Mouse (Mus musculus) lung, embryonic 14.5 days (tissue): ENCODE data around the gene Ly75. TPM values are rescaled to one million over a fixed set of nuclear protein-coding genes. Genes with fewer than 3 reads are reported as not detected.

Source experiments
- ATAC-seq: fragments of 200-750 bp; cut with Nextera tagmentation; 2 replicates; pipeline ENCODE4 v1.8.0; 2017; ENCODE audit warnings: mild to moderate bottlenecking, moderate TSS enrichment, moderate library complexity; ENCODE audit not compliant: insufficient read depth
- DNase-seq: peaks from one replicate; pipeline ENCODE4 v3.0.0-alpha.2; 2015
- H3K27ac ChIP-seq: fragments of 300-500 bp; sonication (generic); 2 replicates; pipeline ENCODE4 v1.5.1; 2014; ENCODE audit warnings: low read depth, mild to moderate bottlenecking, moderate library complexity
- H3K27me3 ChIP-seq: fragments of 300-500 bp; sonication (generic); 2 replicates; pipeline ENCODE4 v1.6.1; 2014; ENCODE audit warnings: low read length, control low read depth; ENCODE audit not compliant: insufficient read depth
- H3K36me3 ChIP-seq: fragments of 300-500 bp; sonication (generic); 2 replicates; pipeline ENCODE4 v1.6.1; 2014; ENCODE audit warnings: control low read depth; ENCODE audit not compliant: insufficient read depth
- H3K4me1 ChIP-seq: fragments of 300-500 bp; sonication (generic); 2 replicates; pipeline ENCODE4 v1.6.1; 2014; ENCODE audit warnings: antibody characterized with exemption, control low read depth; ENCODE audit not compliant: insufficient read depth
- H3K4me2 ChIP-seq: fragments of 300-500 bp; sonication (generic); 2 replicates; pipeline ENCODE4 v1.6.1; 2014; ENCODE audit warnings: mild to moderate bottlenecking
- H3K4me3 ChIP-seq: fragments of 300-500 bp; sonication (generic); 2 replicates; pipeline ENCODE4 v1.5.1; 2014; ENCODE audit warnings: low read depth, low read length
- H3K9ac ChIP-seq: fragments of 300-500 bp; sonication (generic); 2 replicates; pipeline ENCODE4 v1.6.1; 2014
- H3K9me3 ChIP-seq: fragments of 300-500 bp; sonication (generic); 2 replicates; pipeline ENCODE4 v1.6.1; 2016; ENCODE audit warnings: low read depth, low read length, control low read depth
- CTCF ChIP-seq: IDR thresholded peaks from 2 replicates; pipeline ENCODE4 v1.5.1; 2016; ENCODE audit warnings: antibody characterized with exemption, low read depth
- WGBS: fragments of 180-500 bp; shearing (Covaris S2); extraction: QIAGEN DNeasy Blood & Tissue Kit; methylation state at CpG from one replicate; pipeline ENCODE4 v1.1.7; 2014; 5-methylcytosine and 5-hydroxymethylcytosine counted together
- polyA plus RNA-seq: library from polyadenylated mRNA; unstranded; fragments of >200 nt; fragmentation: Nextera tagmentation; extraction: Ambion mirVana; gene quantifications from 2 replicates; pipeline ENCODE4 v1.2.1, GENCODE M21; 2014

The Ly75 gene
- polyA plus RNA-seq, 1 experiment from 2014 or later: 3.4 TPM

DNA sequence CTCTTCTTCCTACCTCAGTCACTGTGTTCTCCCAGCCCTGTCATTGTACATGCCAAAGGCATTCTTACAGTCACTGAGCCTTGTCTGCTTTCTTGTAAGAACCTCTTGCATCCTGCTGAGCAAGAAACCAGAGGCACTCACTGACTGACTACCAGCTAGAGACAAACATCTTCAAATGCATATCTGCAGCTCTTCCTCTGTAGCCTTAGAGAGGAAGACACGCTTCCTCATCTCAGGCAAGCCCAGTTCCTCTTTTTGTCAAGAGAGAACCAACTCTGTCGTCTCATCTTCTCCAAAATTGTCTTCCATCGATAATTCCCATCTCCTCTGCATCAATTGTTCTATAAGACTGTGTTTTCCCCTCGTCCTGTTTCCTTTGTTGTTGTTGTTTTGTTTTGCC lies 94.5 kb downstream of the Ly75 start:
- Histone ChIP-seq H3K27me3 (no peaks in the 10 kb centered on the region), H3K4me3 (no peak overlapping the region), H3K9ac (no peak overlapping the region), H3K4me1 (0 out of 2 replicates have a peak, but pooled peaks cover 1% of the 10 kb centered on the region), H3K27ac (no peak overlapping the region), H3K4me2 (no peak overlapping the region), H3K9me3 (no peaks in the 10 kb centered on the region), H3K36me3 (no peaks in the 10 kb centered on the region)
- DNase-seq (no peak), ATAC-seq (no peak)
- WGBS: 77% methylated on average over 4 of the region's 4 CpGs
- TF ChIP-seq CTCF: no peak

DNA sequence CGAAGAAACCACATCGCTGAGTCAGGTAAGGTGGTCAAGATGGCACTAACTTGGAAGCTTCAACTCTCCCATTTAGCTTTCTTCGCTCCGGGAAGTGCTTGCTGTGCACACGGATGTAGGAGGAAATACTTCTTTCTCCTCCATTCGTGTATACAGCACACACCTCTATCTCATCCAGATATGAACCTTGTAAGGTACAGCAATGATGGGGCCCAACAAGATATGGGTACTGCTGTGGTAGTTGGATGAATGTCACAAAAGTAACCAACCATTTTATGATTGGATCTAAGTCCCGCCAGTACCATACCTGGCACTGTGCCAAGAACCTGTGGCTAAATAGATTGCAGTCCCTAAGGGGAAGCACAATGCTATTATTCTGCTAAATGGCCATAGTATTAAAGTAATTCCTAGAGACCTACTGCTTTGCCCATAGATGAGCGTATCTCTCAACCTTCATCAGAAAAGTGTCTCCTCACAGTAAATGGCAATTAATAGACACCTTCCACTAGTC lies 97.9 kb downstream of the Ly75 start:
- Histone ChIP-seq H3K9me3 (no peaks in the 10 kb centered on the region), H3K36me3 (no peaks in the 10 kb centered on the region), H3K4me3 (no peak overlapping the region), H3K27ac (no peak overlapping the region), H3K9ac (no peak overlapping the region), H3K4me2 (no peak overlapping the region), H3K27me3 (no peaks in the 10 kb centered on the region), H3K4me1 (0 out of 2 replicates have a peak, but pooled peaks cover 5% of the 10 kb centered on the region)
- WGBS: 82% methylated on average over 8 of the region's 8 CpGs
- TF ChIP-seq CTCF: no peak
- ATAC-seq: no peak
- peak; percentile 21 for DNase-seq

- Histone ChIP-seq H3K4me2 (peak within 1 kb of the TSS; percentile 96), H3K36me3 (no peaks in the 10 kb centered on the region), H3K4me1 (0 out of 2 replicates have a peak, but pooled peaks cover 5% of the 10 kb centered on the region), H3K9ac (peak within 1 kb of the TSS; percentile 62), H3K27ac (peak within 1 kb of the TSS; percentile 50; the same call in 1 of the 2 replicates), H3K4me3 (peak within 1 kb of the TSS; percentile 49), H3K9me3 (no peaks in the 10 kb centered on the region), H3K27me3 (no peaks in the 10 kb centered on the region)
- TF ChIP-seq CTCF: no peak
- 32% methylated on average over 4 of the region's 4 CpGs for WGBS
- no peak for DNase-seq
- ATAC-seq: no peak
These were observed 98.7 kb downstream of the Ly75 start, which contains the start of gene Cd302 for GRCm38 (mm10) chr2:60284467-60284821. Gene Cd302 (minus strand): TSS chr2:60284488.

- H3K4me1 ChIP-seq: 0 out of 2 replicates have a peak, but pooled peaks cover 5% of the 10 kb centered on the region
- H3K9ac ChIP-seq: peak overlapping the region; percentile 62
- H3K9me3 ChIP-seq: no peaks in the 10 kb centered on the region
- peak overlapping the region; percentile 49 for H3K4me3 ChIP-seq
- H3K27ac ChIP-seq: peak overlapping the region; percentile 50; the same call in 1 of the 2 replicates
- H3K36me3 ChIP-seq: no peaks in the 10 kb centered on the region
- peak; percentile 97 for ATAC-seq
- TF ChIP-seq CTCF: no peak
- WGBS: under 1% methylated on average over 42 of the region's 42 CpGs
- DNase-seq: peak; percentile 82
- no peaks in the 10 kb centered on the region for H3K27me3 ChIP-seq
- H3K4me2 ChIP-seq: peak overlapping the region; percentile 96
These were observed 99.2 kb downstream of the Ly75 start for GRCm38 (mm10) chr2:60283751-60284466.

GRCm38 (mm10) chr2:60283208-60283750 lies 99.8 kb downstream of the Ly75 start:
- Histone ChIP-seq H3K4me3 (peak overlapping the region; percentile 49), H3K27me3 (no peaks in the 10 kb centered on the region), H3K4me2 (peak overlapping the region; percentile 96), H3K9ac (peak overlapping the region; percentile 62), H3K9me3 (no peaks in the 10 kb centered on the region), H3K27ac (0 out of 2 replicates have a peak overlapping the region, but pooled peaks have one; percentile 50), H3K4me1 (0 out of 2 replicates have a peak, but pooled peaks cover 5% of the 10 kb centered on the region), H3K36me3 (0 out of 2 replicates have a peak, but pooled peaks cover 2% of the 10 kb centered on the region)
- DNase-seq (peak; percentile 52), ATAC-seq (no peak)
- no peak for TF ChIP-seq CTCF
- WGBS: 3% methylated on average over 9 of the region's 9 CpGs

GRCm38 (mm10) chr2:60282625-60283024 lies 100.5 kb downstream of the Ly75 start:
- peak overlapping the region; percentile 96 for H3K4me2 ChIP-seq
- TF ChIP-seq CTCF: no peak
- H3K9ac ChIP-seq: no peak overlapping the region
- no peaks in the 10 kb centered on the region for H3K9me3 ChIP-seq
- 0 out of 2 replicates have a peak, but pooled peaks cover 2% of the 10 kb centered on the region for H3K36me3 ChIP-seq
- peak overlapping the region; percentile 49; the same call in 1 of the 2 replicates for H3K4me3 ChIP-seq
- H3K27ac ChIP-seq: no peak overlapping the region
- no peak for DNase-seq
- H3K4me1 ChIP-seq: 0 out of 2 replicates have a peak, but pooled peaks cover 5% of the 10 kb centered on the region
- no peaks in the 10 kb centered on the region for H3K27me3 ChIP-seq
- ATAC-seq: no peak
- 51% methylated on average over 4 of the region's 4 CpGs for WGBS

GRCm38 (mm10) chr2:60278627-60279026 lies 104.5 kb downstream of the Ly75 start:
- TF ChIP-seq CTCF: no peak
- no peak overlapping the region for H3K27ac ChIP-seq
- H3K4me2 ChIP-seq: no peak overlapping the region
- H3K9ac ChIP-seq: no peak overlapping the region
- H3K9me3 ChIP-seq: no peaks in the 10 kb centered on the region
- ATAC-seq: no peak
- 0 out of 2 replicates have a peak, but pooled peaks cover 5% of the 10 kb centered on the region for H3K36me3 ChIP-seq
- 0 out of 2 replicates have a peak, but pooled peaks cover 4% of the 10 kb centered on the region for H3K4me1 ChIP-seq
- H3K4me3 ChIP-seq: no peak overlapping the region
- DNase-seq: no peak
- H3K27me3 ChIP-seq: no peaks in the 10 kb centered on the region
- 91% methylated on average over 4 of the region's 4 CpGs for WGBS
